Mouse (Mus musculus) spleen, adult 2 months (tissue): ENCODE results near the gene Mcm5.

Experiments used
- CTCF ChIP-seq: fragments of 200-500 bp; IDR thresholded peaks from 2 replicates; pipeline ENCODE4 v1.5.1; 2011; ENCODE audit warnings: mild to moderate bottlenecking, inconsistent platforms; ENCODE audit not compliant: insufficient read depth, insufficient read length, insufficient replicate concordance; ENCODE audit errors: extremely low read depth
- POLR2A ChIP-seq: fragments of 200-500 bp; IDR thresholded peaks from 2 replicates; pipeline ENCODE4 v1.6.1; 2011; ENCODE audit warnings: low read depth, low read length, inconsistent platforms

- TF ChIP-seq CTCF, result no peak
- no peak for TF ChIP-seq POLR2A
These were observed 31.2 kb upstream of the Mcm5 start for GRCm38 (mm10) chr8:75078215-75078614.
